Mouse (Mus musculus) heart, adult 8-10 months (tissue): ENCODE results near the gene Reep6. TPM values are rescaled to one million over a fixed set of nuclear protein-coding genes. Genes with fewer than 3 reads are reported as not detected.

Experiments
- DNase-seq: peaks from one replicate; pipeline ENCODE4 v3.0.0; 2022; ENCODE audit warnings: low spot score
- total RNA-seq, 4 experiments: library from RNA; stranded (reverse); gene quantifications; 2 replicates each; pipeline ENCODE4 v1.2.4; 2022

Gene Reep6
- total RNA-seq, 4 experiments from 2014 or later, result 3.1 to 7.6 (median 5.0) TPM

- DNase-seq, result no peak
Observed at GRCm38 (mm10) chr10:80352727-80353126, 23.0 kb downstream of the Reep6 start.

- no peak for DNase-seq
Observed at GRCm38 (mm10) chr10:80355431-80355830, 25.7 kb downstream of the Reep6 start.

GRCm38 (mm10) chr10:80356001-80356682, 26.4 kb downstream of the Reep6 start, which contains the start of gene Plk5:
TSS of gene Plk5 (plus strand) at chr10:80356459.
- no peak for DNase-seq

- DNase-seq, result no peak
Observed at GRCm38 (mm10) chr10:80356737-80357136, 27.0 kb downstream of the Reep6 start.

- no peak for DNase-seq
Observed at GRCm38 (mm10) chr10:80357336-80357735, 27.6 kb downstream of the Reep6 start.

- no peak for DNase-seq
Observed at GRCm38 (mm10) chr10:80357994-80358639, 28.4 kb downstream of the Reep6 start.

GRCm38 (mm10) chr10:80363734-80364133, 34.0 kb downstream of the Reep6 start:
- no peak for DNase-seq

GRCm38 (mm10) chr10:80365736-80366135, 36.0 kb downstream of the Reep6 start:
- no peak for DNase-seq

- DNase-seq, result no peak
Observed at GRCm38 (mm10) chr10:80367954-80368353, 38.2 kb downstream of the Reep6 start.

- no peak for DNase-seq
Observed at GRCm38 (mm10) chr10:80368392-80368791, 38.6 kb downstream of the Reep6 start.

GRCm38 (mm10) chr10:80369995-80370747, 40.4 kb downstream of the Reep6 start:
- no peak for DNase-seq

- no peak for DNase-seq
Observed at GRCm38 (mm10) chr10:80371411-80371966, 41.7 kb downstream of the Reep6 start.

- DNase-seq, result no peak
Observed at GRCm38 (mm10) chr10:80371983-80372382, 42.2 kb downstream of the Reep6 start.

- no peak for DNase-seq
Observed at GRCm38 (mm10) chr10:80372706-80373105, 43.0 kb downstream of the Reep6 start.

GRCm38 (mm10) chr10:80374063-80374462, 44.3 kb downstream of the Reep6 start:
- peak; percentile 67 for DNase-seq

GRCm38 (mm10) chr10:80376160-80376559, 46.4 kb downstream of the Reep6 start:
- peak; percentile 85 for DNase-seq

GRCm38 (mm10) chr10:80377716-80378115, 48.0 kb downstream of the Reep6 start:
- DNase-seq, result no peak

GRCm38 (mm10) chr10:80382641-80383365, 53.0 kb downstream of the Reep6 start:
- DNase-seq, result no peak

- DNase-seq, result no peak
Observed at GRCm38 (mm10) chr10:80383431-80383830, 53.7 kb downstream of the Reep6 start.

GRCm38 (mm10) chr10:80384115-80384639, 54.4 kb downstream of the Reep6 start:
- DNase-seq, result no peak

- DNase-seq, result no peak
Observed at GRCm38 (mm10) chr10:80384709-80385108, 55.0 kb downstream of the Reep6 start.
